Mouse (Mus musculus): ENCODE data around the gene Fam19a2. TPM values are rescaled to one million over a fixed set of nuclear protein-coding genes. Genes with fewer than 3 reads are reported as not detected.

The Fam19a2 gene
- polyA plus RNA-seq, 1 experiment from 2014 or later, result 1.00 TPM

DNA sequence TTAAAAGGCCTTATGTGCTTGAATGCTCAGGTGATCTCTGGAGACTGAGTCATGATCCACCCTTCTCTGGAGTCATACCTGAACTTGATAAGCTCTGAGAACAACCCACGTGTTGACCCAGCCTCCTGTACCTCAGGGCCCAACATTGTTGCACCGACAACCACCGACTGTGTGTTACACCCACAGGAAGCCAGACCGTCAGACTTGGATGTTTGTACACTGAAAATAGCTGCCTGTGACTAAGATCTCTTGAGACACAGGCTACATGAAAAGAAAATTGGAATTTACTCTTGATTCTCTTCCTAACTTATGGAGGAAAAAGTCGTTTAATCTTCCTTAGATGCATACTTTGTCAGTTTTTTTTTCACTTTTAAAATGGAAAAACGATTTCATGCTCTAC lies 121.8 kb downstream of the Fam19a2 start:
- no peak overlapping the region for H3K27ac ChIP-seq (ENCODE audit: poor library complexity, severe bottlenecking)
- H3K4me2 ChIP-seq, result no peak overlapping the region
- no peaks in the 10 kb centered on the region for H3K4me1 ChIP-seq (replicated peaks)
- H3K4me3 ChIP-seq, result no peak overlapping the region
- WGBS, result 71% methylated on average over 6 of the region's 6 CpGs
- 0 out of 2 replicates have a peak, but pooled peaks cover 3% of the 10 kb centered on the region for H3K9me3 ChIP-seq (replicated peaks)
- ATAC-seq (ENCODE audit: insufficient number of reproducible peaks, low FRiP score), result no peak
- no peak overlapping the region for H3K9ac ChIP-seq
- no peaks in the 10 kb centered on the region for H3K36me3 ChIP-seq
- no peaks in the 10 kb centered on the region for H3K27me3 ChIP-seq (replicated peaks)

DNA sequence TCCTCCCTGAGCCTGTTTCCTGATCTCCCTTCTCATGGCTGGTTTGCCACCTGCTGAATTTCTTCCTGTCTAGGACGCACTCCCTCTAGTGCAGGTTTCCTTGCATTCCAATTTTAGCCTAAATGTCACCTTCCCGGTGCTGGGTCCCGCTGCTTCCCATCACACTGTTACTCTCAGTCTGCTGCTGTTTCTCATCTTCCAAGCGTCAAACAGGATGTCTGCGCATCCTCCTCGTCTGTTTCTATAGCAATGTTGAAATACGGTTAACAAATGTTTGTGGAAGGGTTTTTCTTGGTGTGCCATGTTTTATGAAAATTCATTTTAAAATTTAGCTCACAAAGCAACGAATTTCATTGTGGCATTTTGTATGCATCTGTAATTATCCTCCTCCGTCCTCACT lies 131.6 kb downstream of the Fam19a2 start:
- H3K4me2 ChIP-seq, result no peak overlapping the region
- no peak overlapping the region for H3K27ac ChIP-seq (ENCODE audit: poor library complexity, severe bottlenecking)
- no peak for ATAC-seq (ENCODE audit: insufficient number of reproducible peaks, low FRiP score)
- no peaks in the 10 kb centered on the region for H3K36me3 ChIP-seq
- WGBS, result 58% methylated on average over 9 of the region's 9 CpGs
- no peaks in the 10 kb centered on the region for H3K27me3 ChIP-seq (replicated peaks)
- no peaks in the 10 kb centered on the region for H3K4me1 ChIP-seq (replicated peaks)
- no peaks in the 10 kb centered on the region for H3K9me3 ChIP-seq (replicated peaks)
- H3K4me3 ChIP-seq, result no peak overlapping the region
- no peak overlapping the region for H3K9ac ChIP-seq

DNA sequence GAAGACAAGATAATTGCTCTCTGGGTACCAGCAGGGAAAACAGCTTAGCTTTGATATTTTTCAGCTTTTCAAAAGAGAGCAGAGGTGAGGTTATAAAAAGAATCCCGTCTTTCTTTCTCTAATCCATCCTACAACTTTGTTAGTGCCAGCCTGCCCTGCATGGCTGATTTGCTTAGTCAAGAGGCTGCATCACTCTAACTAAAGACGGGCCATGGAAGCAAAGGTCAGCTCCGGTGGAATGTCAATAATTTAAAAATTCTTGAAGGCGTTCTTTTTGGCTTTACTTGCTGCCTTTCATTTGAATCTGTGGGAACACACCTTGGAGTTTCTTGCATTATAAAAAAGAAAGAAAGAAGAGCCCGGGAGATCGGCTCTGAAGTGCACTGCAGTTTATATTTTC lies 134.3 kb downstream of the Fam19a2 start:
- H3K9ac ChIP-seq, result no peak overlapping the region
- H3K27me3 ChIP-seq (replicated peaks), result no peaks in the 10 kb centered on the region
- H3K4me2 ChIP-seq, result no peak overlapping the region
- H3K27ac ChIP-seq (ENCODE audit: poor library complexity, severe bottlenecking), result no peak overlapping the region
- no peaks in the 10 kb centered on the region for H3K9me3 ChIP-seq (replicated peaks)
- ATAC-seq (ENCODE audit: insufficient number of reproducible peaks, low FRiP score), result no peak
- H3K4me1 ChIP-seq (replicated peaks), result no peaks in the 10 kb centered on the region
- H3K4me3 ChIP-seq, result no peak overlapping the region
- 72% methylated on average over 6 of the region's 6 CpGs for WGBS
- H3K36me3 ChIP-seq, result no peaks in the 10 kb centered on the region

DNA sequence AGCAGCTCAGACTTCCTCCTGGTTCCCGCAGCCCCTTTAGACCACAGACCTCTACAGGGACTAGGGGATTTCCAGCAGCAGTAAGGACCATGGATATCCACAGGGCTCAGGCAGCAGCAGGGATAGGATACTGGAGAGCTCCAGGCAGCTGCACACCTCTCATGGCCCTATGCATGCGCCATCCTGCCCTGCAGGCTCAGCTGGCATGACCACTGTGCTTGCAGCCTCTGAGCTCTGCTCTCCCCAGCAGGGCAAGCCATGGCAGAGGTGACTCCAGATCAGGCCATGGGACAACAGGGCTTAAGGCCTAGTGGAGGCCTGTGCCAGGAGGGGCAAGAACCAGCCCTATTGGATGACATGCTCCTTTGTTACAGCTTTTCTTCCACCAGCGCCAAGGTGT lies 137.4 kb downstream of the Fam19a2 start:
- no peaks in the 10 kb centered on the region for H3K4me1 ChIP-seq (replicated peaks)
- no peaks in the 10 kb centered on the region; the same call in 1 of the 2 replicates for H3K9me3 ChIP-seq (replicated peaks)
- no peak overlapping the region for H3K27ac ChIP-seq (ENCODE audit: poor library complexity, severe bottlenecking)
- no peak overlapping the region for H3K9ac ChIP-seq
- no peaks in the 10 kb centered on the region for H3K36me3 ChIP-seq
- H3K4me2 ChIP-seq, result no peak overlapping the region
- ATAC-seq (ENCODE audit: insufficient number of reproducible peaks, low FRiP score), result no peak
- 81% methylated on average over 3 of the region's 3 CpGs for WGBS
- no peak overlapping the region for H3K4me3 ChIP-seq
- no peaks in the 10 kb centered on the region for H3K27me3 ChIP-seq (replicated peaks)

DNA sequence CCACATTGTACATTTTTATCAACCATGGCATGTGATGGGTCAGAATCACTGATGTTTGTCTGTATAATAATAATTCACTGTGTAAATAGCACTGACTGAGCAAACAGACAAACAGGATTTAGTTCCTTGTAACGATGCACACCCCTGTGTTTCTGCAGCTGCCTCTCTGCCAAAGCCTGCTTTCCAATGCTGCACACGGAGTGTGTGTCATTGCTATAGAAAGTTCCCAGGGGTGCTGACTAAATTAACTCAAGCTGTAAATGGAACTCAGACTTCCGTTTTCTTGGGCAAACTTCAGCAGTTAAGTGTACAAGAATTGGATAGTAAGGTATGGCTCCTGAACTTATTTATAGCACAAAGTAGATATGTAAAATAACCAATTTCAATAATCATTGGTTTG lies 138.7 kb downstream of the Fam19a2 start:
- H3K9ac ChIP-seq, result no peak overlapping the region
- WGBS, result 70% methylated on average over 3 of the region's 3 CpGs
- H3K27me3 ChIP-seq (replicated peaks), result no peaks in the 10 kb centered on the region
- no peaks in the 10 kb centered on the region for H3K4me1 ChIP-seq (replicated peaks)
- H3K27ac ChIP-seq (ENCODE audit: poor library complexity, severe bottlenecking), result no peak overlapping the region
- no peak for ATAC-seq (ENCODE audit: insufficient number of reproducible peaks, low FRiP score)
- H3K4me3 ChIP-seq, result no peak overlapping the region
- no peaks in the 10 kb centered on the region for H3K36me3 ChIP-seq
- peaks cover 5% of the 10 kb centered on the region; the same call in 1 of the 2 replicates for H3K9me3 ChIP-seq (replicated peaks)
- H3K4me2 ChIP-seq, result no peak overlapping the region

DNA sequence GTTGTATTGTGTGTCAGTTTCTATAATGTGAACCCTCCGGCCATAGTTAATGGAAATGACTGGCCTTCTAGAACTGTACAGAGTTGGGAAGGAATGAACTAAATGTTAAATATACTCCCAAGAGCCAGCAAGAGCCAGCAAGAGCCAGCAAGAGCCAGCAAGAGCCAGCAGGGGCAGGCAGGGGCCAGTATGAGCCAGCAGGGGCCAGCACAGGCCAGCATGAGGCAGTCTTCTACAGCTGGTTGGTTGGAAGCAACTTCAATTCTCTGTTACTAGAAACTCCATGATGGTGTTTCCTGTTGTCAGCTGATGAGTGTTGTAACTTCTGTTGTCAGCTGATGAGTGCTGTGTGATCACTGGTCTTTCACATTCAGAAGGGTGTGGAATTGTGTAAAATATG lies 151.2 kb downstream of the Fam19a2 start:
- Histone ChIP-seq H3K36me3 (no peaks in the 10 kb centered on the region), H3K4me2 (no peak overlapping the region), H3K27ac (ENCODE audit: poor library complexity, severe bottlenecking) (no peak overlapping the region), H3K4me3 (no peak overlapping the region), H3K9ac (no peak overlapping the region), H3K27me3 (replicated peaks) (no peaks in the 10 kb centered on the region), H3K9me3 (replicated peaks) (no peaks in the 10 kb centered on the region), H3K4me1 (replicated peaks) (no peaks in the 10 kb centered on the region)
- WGBS, result 93% methylated on average over 1 of the region's 1 CpGs
- ATAC-seq (ENCODE audit: insufficient number of reproducible peaks, low FRiP score), result no peak

DNA sequence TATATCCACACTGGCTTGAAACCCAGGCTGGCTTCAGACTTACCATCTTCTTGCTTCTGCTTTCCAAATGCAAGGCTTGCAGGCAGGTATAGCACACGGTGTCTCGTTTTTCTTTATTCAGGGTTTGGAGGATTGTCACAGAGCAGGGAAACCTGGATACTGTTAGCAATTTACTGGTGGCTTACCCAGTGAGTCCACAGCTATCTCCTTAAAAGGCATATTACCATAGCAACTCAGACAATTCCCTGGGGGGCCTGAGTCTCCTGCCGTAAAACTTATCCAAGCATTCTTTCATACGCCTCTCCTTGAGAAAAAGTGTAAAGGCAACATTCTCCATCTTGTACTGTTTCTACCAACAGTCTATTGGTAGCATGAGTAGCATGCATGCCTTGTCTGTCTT lies 152.2 kb downstream of the Fam19a2 start:
- WGBS, result 72% methylated on average over 4 of the region's 4 CpGs
- Histone ChIP-seq H3K36me3 (no peaks in the 10 kb centered on the region), H3K4me2 (no peak overlapping the region), H3K9ac (no peak overlapping the region), H3K27me3 (replicated peaks) (no peaks in the 10 kb centered on the region), H3K4me3 (no peak overlapping the region), H3K27ac (ENCODE audit: poor library complexity, severe bottlenecking) (no peak overlapping the region), H3K9me3 (replicated peaks) (0 out of 2 replicates have a peak, but pooled peaks cover 2% of the 10 kb centered on the region), H3K4me1 (replicated peaks) (no peaks in the 10 kb centered on the region)
- ATAC-seq (ENCODE audit: insufficient number of reproducible peaks, low FRiP score), result no peak

DNA sequence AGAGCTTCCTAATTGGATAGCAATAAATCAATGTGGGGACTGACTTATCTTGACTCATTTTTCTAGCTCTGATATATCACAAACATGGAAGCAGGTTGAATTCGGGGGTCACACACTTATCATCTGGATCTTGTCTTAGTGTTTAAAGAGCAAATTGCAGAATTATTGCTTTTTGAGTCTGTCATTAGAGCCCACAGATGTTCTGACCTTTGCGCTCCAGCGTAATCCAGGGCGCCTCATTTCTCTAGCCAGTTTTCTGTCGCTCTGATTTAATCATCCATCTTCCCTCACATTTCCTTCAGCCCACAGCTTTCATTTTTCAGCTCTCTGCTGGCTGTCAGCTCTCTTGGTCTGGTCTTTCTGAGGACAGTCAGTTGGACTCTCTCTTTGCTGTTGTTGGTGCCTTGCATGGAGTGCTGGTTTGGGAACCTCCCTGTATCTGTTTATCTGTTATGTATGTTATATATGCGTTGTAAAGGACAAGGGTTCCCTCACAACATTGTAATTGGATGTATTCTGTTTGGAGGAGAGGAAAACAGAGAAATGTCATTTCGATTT lies 154.9 kb downstream of the Fam19a2 start:
- Histone ChIP-seq H3K4me3 (no peak overlapping the region), H3K9ac (no peak overlapping the region), H3K27me3 (replicated peaks) (no peaks in the 10 kb centered on the region), H3K4me1 (replicated peaks) (no peaks in the 10 kb centered on the region), H3K27ac (ENCODE audit: poor library complexity, severe bottlenecking) (no peak overlapping the region), H3K9me3 (replicated peaks) (0 out of 2 replicates have a peak, but pooled peaks cover 2% of the 10 kb centered on the region), H3K36me3 (no peaks in the 10 kb centered on the region), H3K4me2 (no peak overlapping the region)
- 74% methylated on average over 7 of the region's 7 CpGs for WGBS
- no peak for ATAC-seq (ENCODE audit: insufficient number of reproducible peaks, low FRiP score)

DNA sequence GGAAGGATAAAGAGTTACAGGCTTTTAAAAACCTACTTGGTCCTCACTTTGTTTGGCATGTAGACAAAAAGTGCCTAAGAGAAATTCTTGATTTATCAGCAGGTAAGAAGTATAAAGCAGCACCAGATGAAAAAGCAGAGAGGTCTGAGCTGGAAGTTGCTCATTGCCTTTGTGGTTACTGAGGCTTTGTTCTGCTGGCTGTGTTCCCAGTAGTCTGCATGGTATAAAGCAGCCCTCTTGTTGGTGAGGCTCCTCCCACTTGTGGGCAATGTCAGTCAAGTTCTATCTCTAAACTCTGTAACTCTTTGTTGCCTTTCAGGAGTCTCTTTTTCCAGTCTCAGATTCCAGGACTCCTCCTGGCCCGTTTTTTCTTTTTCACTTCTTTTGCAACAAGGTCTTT lies 156.5 kb downstream of the Fam19a2 start:
- Histone ChIP-seq H3K9me3 (replicated peaks) (0 out of 2 replicates have a peak, but pooled peaks cover 2% of the 10 kb centered on the region), H3K27ac (ENCODE audit: poor library complexity, severe bottlenecking) (no peak overlapping the region), H3K4me2 (no peak overlapping the region), H3K27me3 (replicated peaks) (no peaks in the 10 kb centered on the region), H3K4me3 (no peak overlapping the region), H3K9ac (no peak overlapping the region), H3K36me3 (no peaks in the 10 kb centered on the region), H3K4me1 (replicated peaks) (no peaks in the 10 kb centered on the region)
- ATAC-seq (ENCODE audit: insufficient number of reproducible peaks, low FRiP score), result no peak
- 64% methylated on average over 1 of the region's 1 CpGs for WGBS

DNA sequence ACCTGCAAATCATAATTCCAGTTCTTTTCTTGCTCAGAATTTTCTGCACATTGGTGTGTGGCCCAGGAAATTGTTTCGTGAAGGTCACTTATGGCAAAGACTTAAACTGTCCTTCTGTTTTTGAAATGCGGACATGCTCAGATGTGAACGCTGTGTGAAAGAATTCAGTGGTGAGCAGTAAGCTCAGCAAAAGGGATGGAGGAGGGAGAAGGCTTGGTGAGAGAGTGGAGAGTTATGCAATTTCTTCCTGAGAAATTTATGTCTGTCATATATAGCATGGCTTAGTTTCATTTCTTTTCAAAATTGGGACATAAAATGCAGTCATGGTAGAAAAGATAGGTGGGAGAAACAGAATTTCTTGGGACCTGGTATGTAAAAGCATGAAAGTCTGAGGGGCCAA lies 160.7 kb downstream of the Fam19a2 start:
- Histone ChIP-seq H3K9ac (no peak overlapping the region), H3K4me3 (no peak overlapping the region), H3K36me3 (no peaks in the 10 kb centered on the region), H3K9me3 (replicated peaks) (0 out of 2 replicates have a peak, but pooled peaks cover 2% of the 10 kb centered on the region), H3K4me1 (replicated peaks) (no peaks in the 10 kb centered on the region), H3K27me3 (replicated peaks) (no peaks in the 10 kb centered on the region), H3K27ac (ENCODE audit: poor library complexity, severe bottlenecking) (no peak overlapping the region), H3K4me2 (no peak overlapping the region)
- WGBS, result 83% methylated on average over 3 of the region's 3 CpGs
- ATAC-seq (ENCODE audit: insufficient number of reproducible peaks, low FRiP score), result no peak

DNA sequence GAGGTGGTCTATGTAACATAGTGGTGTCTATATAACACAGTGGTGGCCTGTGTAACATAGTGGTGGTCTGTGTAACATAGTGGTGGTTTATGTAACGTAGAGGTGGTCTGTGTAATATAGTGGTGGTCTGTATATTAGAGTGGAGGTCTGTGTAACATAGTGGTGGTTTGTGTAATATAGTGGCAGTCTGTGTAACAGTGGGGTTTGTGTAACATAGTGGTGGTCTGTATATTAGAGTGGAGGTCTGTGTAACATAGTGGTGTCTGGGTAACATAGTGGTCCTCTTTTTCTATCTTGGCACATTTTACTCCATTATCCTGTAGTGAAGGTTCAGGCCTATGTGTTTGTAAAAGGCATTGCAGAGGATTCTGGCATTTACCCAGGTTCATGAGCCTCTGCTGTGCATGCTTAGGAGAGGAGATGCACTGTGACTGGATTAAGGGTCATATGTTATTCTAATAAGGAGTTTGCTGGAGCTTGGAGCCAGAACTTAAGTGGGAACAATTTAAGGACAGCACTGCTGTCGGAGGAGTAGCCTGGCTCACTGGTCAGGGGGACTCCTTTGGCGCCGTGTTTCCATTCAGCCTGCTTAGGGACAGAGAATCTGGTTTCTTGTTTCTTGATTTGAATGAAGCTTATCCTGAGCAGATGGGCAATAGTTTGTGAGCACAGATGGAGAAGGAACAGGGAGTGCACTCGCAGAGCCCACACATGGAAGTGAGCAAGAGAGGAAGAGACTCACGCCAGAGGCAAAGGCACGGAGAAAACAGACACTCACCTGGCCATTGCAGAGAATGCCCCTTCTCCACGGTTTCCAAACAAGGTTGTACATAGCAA lies 162.9 kb downstream of the Fam19a2 start:
- Histone ChIP-seq H3K4me3 (no peak overlapping the region), H3K27me3 (replicated peaks) (no peaks in the 10 kb centered on the region), H3K4me2 (no peak overlapping the region), H3K9me3 (replicated peaks) (no peaks in the 10 kb centered on the region), H3K27ac (ENCODE audit: poor library complexity, severe bottlenecking) (no peak overlapping the region), H3K36me3 (no peaks in the 10 kb centered on the region), H3K9ac (no peak overlapping the region), H3K4me1 (replicated peaks) (no peaks in the 10 kb centered on the region)
- WGBS, result 77% methylated on average over 8 of the region's 8 CpGs
- ATAC-seq (ENCODE audit: insufficient number of reproducible peaks, low FRiP score), result no peak
